Mouse (Mus musculus) midbrain, embryonic 12.5 days (tissue): ENCODE data around the gene Ddb2. TPM values are rescaled to one million over a fixed set of nuclear protein-coding genes. Genes with fewer than 3 reads are reported as not detected.

Experiments used
- ATAC-seq: fragments of 200-750 bp; cut with Nextera tagmentation; 2 replicates; pipeline ENCODE4 v1.8.0; 2017; ENCODE audit warnings: low read depth, moderate TSS enrichment, moderate library complexity; ENCODE audit not compliant: low FRiP score
- H3K27ac ChIP-seq: fragments of 300-500 bp; sonication (generic); replicated peaks from 2 replicates; pipeline ENCODE4 v1.5.1; 2016; ENCODE audit warnings: mild to moderate bottlenecking
- H3K27me3 ChIP-seq: fragments of 300-500 bp; sonication (generic); 2 replicates; pipeline ENCODE4 v1.6.1; 2016; ENCODE audit warnings: mild to moderate bottlenecking
- H3K36me3 ChIP-seq: fragments of 300-500 bp; sonication (generic); 2 replicates; pipeline ENCODE4 v1.6.1; 2016
- H3K4me1 ChIP-seq: fragments of 300-500 bp; sonication (generic); 2 replicates; pipeline ENCODE4 v1.6.1; 2016
- H3K4me2 ChIP-seq: fragments of 300-500 bp; sonication (generic); replicated peaks from 2 replicates; pipeline ENCODE4 v1.6.1; 2016; ENCODE audit warnings: mild to moderate bottlenecking, moderate library complexity
- H3K4me3 ChIP-seq: fragments of 300-500 bp; sonication (generic); 2 replicates; pipeline ENCODE4 v1.5.1; 2016; ENCODE audit warnings: mild to moderate bottlenecking
- H3K9ac ChIP-seq: fragments of 300-500 bp; sonication (generic); replicated peaks from 2 replicates; pipeline ENCODE4 v1.6.1; 2016; ENCODE audit warnings: mild to moderate bottlenecking, moderate library complexity
- H3K9me3 ChIP-seq: fragments of 300-500 bp; sonication (generic); 2 replicates; pipeline ENCODE4 v1.6.1; 2016; ENCODE audit warnings: mild to moderate bottlenecking
- WGBS: fragments of 180-500 bp; shearing (Covaris S2); methylation state at CpG from one replicate; pipeline ENCODE4 v1.1.7; 2016; 5-methylcytosine and 5-hydroxymethylcytosine counted together
- polyA plus RNA-seq: library from polyadenylated mRNA; unstranded; fragments of >200 nt; fragmentation: Nextera tagmentation; extraction: Ambion mirVana; gene quantifications from 2 replicates; pipeline ENCODE4 v1.2.1, GENCODE M21; 2016

The Ddb2 gene
- polyA plus RNA-seq, 1 experiment from 2014 or later, result 9.0 TPM

GRCm38 (mm10) chr2:91206254-91206775, 30.5 kb downstream of the Ddb2 start:
- H3K4me2 ChIP-seq, result no peak overlapping the region
- peaks cover 63% of the 10 kb centered on the region for H3K36me3 ChIP-seq
- no peak overlapping the region for H3K9ac ChIP-seq
- no peak overlapping the region for H3K27ac ChIP-seq
- 94% methylated on average over 9 of the region's 9 CpGs for WGBS
- no peaks in the 10 kb centered on the region for H3K27me3 ChIP-seq
- no peak for ATAC-seq
- H3K4me3 ChIP-seq, result no peak overlapping the region
- H3K9me3 ChIP-seq, result no peaks in the 10 kb centered on the region
- H3K4me1 ChIP-seq, result peaks cover 25% of the 10 kb centered on the region

- no peak for ATAC-seq
- WGBS, result 15% methylated on average over 20 of the region's 20 CpGs
These were observed 33.7 kb downstream of the Ddb2 start for GRCm38 (mm10) chr2:91202972-91203656.

GRCm38 (mm10) chr2:91202222-91202971, 34.4 kb downstream of the Ddb2 start, which contains the start of the genes Nr1h3 and Acp2:
Nr1h3 (minus strand) TSS chr2:91202834.
Acp2 (plus strand) TSS chr2:91202885.
- Histone ChIP-seq H3K27ac (peak within 1 kb of the TSS; percentile 92), H3K4me3 (peak within 1 kb of the TSS; percentile 68), H3K4me1 (peaks cover 25% of the 10 kb centered on the region), H3K4me2 (peak within 1 kb of the TSS; percentile 69), H3K27me3 (no peaks in the 10 kb centered on the region), H3K9ac (peak within 1 kb of the TSS; percentile 81), H3K9me3 (no peaks in the 10 kb centered on the region), H3K36me3 (peaks cover 26% of the 10 kb centered on the region)
- whole genome bisulfite sequencing, result 5% methylated on average over 28 of the region's 28 CpGs
- peak; percentile 98 for ATAC-seq

More at GRCm38 (mm10) chr2:91202972-91203656, 33.7 kb downstream of the Ddb2 start:
- H3K9me3 ChIP-seq, result no peaks in the 10 kb centered on the region
- peak overlapping the region; percentile 92 for H3K27ac ChIP-seq
- H3K27me3 ChIP-seq, result no peaks in the 10 kb centered on the region
- H3K4me2 ChIP-seq, result peak overlapping the region; percentile 69
- H3K4me3 ChIP-seq, result peak overlapping the region; percentile 68
- peaks cover 25% of the 10 kb centered on the region for H3K4me1 ChIP-seq
- H3K9ac ChIP-seq, result peak overlapping the region; percentile 81
- H3K36me3 ChIP-seq, result peaks cover 33% of the 10 kb centered on the region

- Histone ChIP-seq H3K4me1 (peaks cover 27% of the 10 kb centered on the region), H3K4me3 (no peak overlapping the region), H3K27ac (no peak overlapping the region), H3K27me3 (0 out of 2 replicates have a peak, but pooled peaks cover 9% of the 10 kb centered on the region), H3K9ac (no peak overlapping the region), H3K9me3 (no peaks in the 10 kb centered on the region), H3K36me3 (no peaks in the 10 kb centered on the region), H3K4me2 (no peak overlapping the region)
- WGBS, result 84% methylated on average over 3 of the region's 3 CpGs
- no peak for ATAC-seq
These were observed 37.9 kb downstream of the Ddb2 start for GRCm38 (mm10) chr2:91198888-91199287.

- no peak overlapping the region for H3K9ac ChIP-seq
- 64% methylated on average over 3 of the region's 3 CpGs for WGBS
- no peak overlapping the region for H3K4me2 ChIP-seq
- no peaks in the 10 kb centered on the region for H3K36me3 ChIP-seq
- H3K4me1 ChIP-seq, result peaks cover 14% of the 10 kb centered on the region
- no peak for ATAC-seq
- H3K27ac ChIP-seq, result no peak overlapping the region
- peaks cover 13% of the 10 kb centered on the region for H3K27me3 ChIP-seq
- H3K4me3 ChIP-seq, result no peak overlapping the region
- H3K9me3 ChIP-seq, result no peaks in the 10 kb centered on the region
These were observed 40.2 kb downstream of the Ddb2 start for GRCm38 (mm10) chr2:91196577-91197001.

- H3K27ac ChIP-seq, result no peak overlapping the region
- ATAC-seq, result peak; percentile 89
- 1% methylated on average over 27 of the region's 27 CpGs for WGBS
These were observed 42.0 kb downstream of the Ddb2 start for GRCm38 (mm10) chr2:91194624-91195332.

GRCm38 (mm10) chr2:91190501-91190900, 46.3 kb downstream of the Ddb2 start:
- no peak overlapping the region for H3K4me2 ChIP-seq
- H3K9me3 ChIP-seq, result no peaks in the 10 kb centered on the region
- no peak overlapping the region for H3K4me3 ChIP-seq
- H3K27ac ChIP-seq, result no peak overlapping the region
- 90% methylated on average over 16 of the region's 16 CpGs for WGBS
- no peaks in the 10 kb centered on the region for H3K36me3 ChIP-seq
- H3K4me1 ChIP-seq, result peaks cover 12% of the 10 kb centered on the region
- no peak for ATAC-seq
- H3K27me3 ChIP-seq, result peaks cover 4% of the 10 kb centered on the region
- no peak overlapping the region for H3K9ac ChIP-seq

More at GRCm38 (mm10) chr2:91194624-91195332, 42.0 kb downstream of the Ddb2 start:
- peak overlapping the region; percentile 32 for H3K4me3 ChIP-seq
- H3K9me3 ChIP-seq, result no peaks in the 10 kb centered on the region
- H3K36me3 ChIP-seq, result no peaks in the 10 kb centered on the region
- H3K9ac ChIP-seq, result peak overlapping the region; percentile 46
- peak overlapping the region; percentile 54 for H3K4me2 ChIP-seq
- peaks cover 13% of the 10 kb centered on the region for H3K27me3 ChIP-seq
- peaks cover 12% of the 10 kb centered on the region for H3K4me1 ChIP-seq

- ATAC-seq, result no peak
- no peaks in the 10 kb centered on the region for H3K36me3 ChIP-seq
- no peaks in the 10 kb centered on the region for H3K9me3 ChIP-seq
- WGBS, result 74% methylated on average over 4 of the region's 4 CpGs
- no peak overlapping the region for H3K4me3 ChIP-seq
- H3K27me3 ChIP-seq, result no peaks in the 10 kb centered on the region; the same call in 1 of the 2 replicates
- H3K27ac ChIP-seq, result no peak overlapping the region
- H3K9ac ChIP-seq, result no peak overlapping the region
- H3K4me2 ChIP-seq, result no peak overlapping the region
- H3K4me1 ChIP-seq, result peaks cover 7% of the 10 kb centered on the region; the same call in 1 of the 2 replicates
These were observed 49.4 kb downstream of the Ddb2 start for GRCm38 (mm10) chr2:91187431-91187830.

- Histone ChIP-seq H3K9me3 (no peaks in the 10 kb centered on the region), H3K27ac (no peak overlapping the region), H3K4me1 (peaks cover 16% of the 10 kb centered on the region), H3K4me2 (no peak overlapping the region), H3K36me3 (no peaks in the 10 kb centered on the region), H3K9ac (no peak overlapping the region), H3K4me3 (no peak overlapping the region), H3K27me3 (no peaks in the 10 kb centered on the region)
- 85% methylated on average over 1 of the region's 1 CpGs for WGBS
- ATAC-seq, result no peak
These were observed 50.6 kb downstream of the Ddb2 start for GRCm38 (mm10) chr2:91186208-91186607.

- peak within 1 kb of the TSS; percentile 90 for H3K4me2 ChIP-seq
- H3K36me3 ChIP-seq, result no peaks in the 10 kb centered on the region
- H3K27me3 ChIP-seq, result no peaks in the 10 kb centered on the region
- H3K9me3 ChIP-seq, result no peaks in the 10 kb centered on the region
- H3K4me3 ChIP-seq, result peak within 1 kb of the TSS; percentile 79
- peak within 1 kb of the TSS; percentile 91 for H3K27ac ChIP-seq
- 71% methylated on average over 15 of the region's 15 CpGs for WGBS
- no peak for ATAC-seq
- H3K4me1 ChIP-seq, result peaks cover 33% of the 10 kb centered on the region
- peak within 1 kb of the TSS; percentile 72 for H3K9ac ChIP-seq
These were observed 52.9 kb downstream of the Ddb2 start, which contains the start of gene Madd for GRCm38 (mm10) chr2:91183711-91184405. Madd (minus strand) TSS chr2:91183837.

GRCm38 (mm10) chr2:91183148-91183513, 53.7 kb downstream of the Ddb2 start:
- peaks cover 33% of the 10 kb centered on the region for H3K4me1 ChIP-seq
- H3K36me3 ChIP-seq, result peaks cover 3% of the 10 kb centered on the region; the same call in 1 of the 2 replicates
- peak overlapping the region; percentile 79 for H3K4me3 ChIP-seq
- H3K9ac ChIP-seq, result peak overlapping the region; percentile 72
- under 1% methylated on average over 9 of the region's 9 CpGs for WGBS
- no peaks in the 10 kb centered on the region for H3K9me3 ChIP-seq
- ATAC-seq, result peak; percentile 94
- peak overlapping the region; percentile 90 for H3K4me2 ChIP-seq
- H3K27me3 ChIP-seq, result no peaks in the 10 kb centered on the region
- peak overlapping the region; percentile 91 for H3K27ac ChIP-seq
